Mouse (Mus musculus) v-Abl transformed pro-B cells (cell line): ENCODE data around the gene Zfp780b.
"Not testable (repeated sequence)": the region's sequence is repeated elsewhere in the genome, so short reads cannot be mapped to it uniquely, and the experiment has no call there.

Experiments used
- in situ Hi-C, 2 experiments: fragments of 400-800 bp; cut with MboI; formaldehyde crosslinking; loops; one replicate each; pipeline ENCODE4 v1.15.1; 2025; ENCODE audit not compliant: unreplicated experiment in 2 of 2

The Zfp780b gene

GRCm38 (mm10) chr7:27978683-27979528 lies at the start of gene Zfp780b:
Gene Zfp780b (minus strand): TSS chr7:27979171.
- in situ Hi-C loops: no loop called here

- in situ Hi-C loops: no loop called here
These were observed 35.5 kb upstream of the Zfp780b start for GRCm38 (mm10) chr7:28014445-28014810.

GRCm38 (mm10) chr7:28013549-28014444 lies 34.8 kb upstream of the Zfp780b start, which contains the start of gene Zfp850:
Gene Zfp850 (minus strand): TSS chr7:28014115.
- in situ Hi-C loops: no loop called here

- in situ Hi-C loops: no loop called here
These were observed 31.3 kb upstream of the Zfp780b start for GRCm38 (mm10) chr7:28010271-28010670.

DNA sequence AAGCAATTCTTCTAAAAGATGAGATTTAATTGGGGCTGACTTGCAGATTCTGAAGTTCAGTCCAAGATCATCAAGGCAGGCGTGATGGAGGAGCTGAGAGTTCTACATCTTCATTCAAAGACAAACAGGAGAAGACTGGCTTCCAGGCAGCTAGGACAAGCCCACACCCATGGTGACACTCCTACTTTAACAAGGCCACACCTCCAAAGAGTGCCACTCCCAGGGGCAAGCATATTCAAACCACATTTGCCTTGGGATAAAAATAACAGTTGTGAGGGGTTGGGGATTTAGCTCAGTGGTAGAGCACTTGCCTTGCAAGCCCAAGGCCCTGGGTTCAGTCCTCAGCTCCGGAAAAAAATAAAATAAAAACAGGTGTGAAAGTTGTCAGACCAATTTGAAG lies 3.2 kb upstream of the Zfp780b start:
- in situ Hi-C loops: no loop called here

DNA sequence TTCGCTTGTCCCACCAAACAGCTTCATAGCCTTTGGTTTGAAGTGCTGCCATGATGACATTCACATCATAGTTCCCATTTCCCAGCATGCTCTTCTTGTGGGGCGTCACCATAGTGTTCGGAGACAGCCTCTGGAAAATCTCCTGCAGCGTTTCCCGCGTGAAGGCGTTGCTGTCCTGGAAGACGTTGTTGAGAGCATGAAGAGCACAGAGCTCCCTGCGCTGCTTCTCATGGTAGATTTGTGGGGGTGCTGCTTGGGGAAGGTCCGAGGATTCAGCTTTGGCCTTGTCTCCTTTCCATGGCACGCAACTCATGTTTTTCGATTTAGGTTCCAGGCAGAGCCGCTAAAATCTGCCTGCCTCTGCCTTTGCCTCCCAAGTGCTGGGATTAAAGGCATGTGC lies 29.5 kb downstream of the Zfp780b start:
- in situ Hi-C loops: loop anchor here (10.0 to 25.0 kb wide), 3 partner anchors 255 to 537 kb away; partner anchors contain the start of gene Zfp607b (in 1 of the 2)

GRCm38 (mm10) chr7:27941869-27942268 lies 37.1 kb downstream of the Zfp780b start:
- in situ Hi-C loops: loop anchor here (10.0 to 25.0 kb wide), 3 partner anchors 247 to 530 kb away; partner anchors contain the start of gene Zfp607b (in 1 of the 2)

- in situ Hi-C loops: loop anchor here (5.0 to 25.0 kb wide), 3 partner anchors 71 to 521 kb away; partner anchors contain the start of gene Zfp607b (in 1 of the 2)
These were observed 45.2 kb downstream of the Zfp780b start for GRCm38 (mm10) chr7:27933800-27934158.

- in situ Hi-C loops: loop anchor here (5.0 to 25.0 kb wide), 3 partner anchors 71 to 521 kb away; partner anchors contain the start of gene Zfp607b (in 1 of the 2)
These were observed 45.7 kb downstream of the Zfp780b start for GRCm38 (mm10) chr7:27933050-27933799.

- in situ Hi-C loops: loop anchor here (5.0 to 25.0 kb wide), 5 partner anchors 67 to 517 kb away; partner anchors contain the start of genes Zfp59 (in 1 of the 2), Zfp60 (in 1 of the 2) and Zfp607b (in 1 of the 2)
These were observed 49.9 kb downstream of the Zfp780b start, which contains the start of gene Zfp974 for GRCm38 (mm10) chr7:27928818-27929695. Gene Zfp974 (minus strand): TSS chr7:27929460.

- in situ Hi-C loops: loop anchor here (5.0 to 25.0 kb wide), 5 partner anchors 65 to 515 kb away; partner anchors contain the start of genes Zfp59 (in 1 of the 2), Zfp60 (in 1 of the 2) and Zfp607b (in 1 of the 2)
These were observed 51.9 kb downstream of the Zfp780b start for GRCm38 (mm10) chr7:27927041-27927440.

GRCm38 (mm10) chr7:27910952-27911351 lies 68.0 kb downstream of the Zfp780b start:
- in situ Hi-C loops: not testable (repeated sequence)
